Mouse (Mus musculus): ENCODE data around the gene Iqcf3. TPM values are rescaled to one million over a fixed set of nuclear protein-coding genes. Genes with fewer than 3 reads are reported as not detected.
A peak's percentile ranks its signal among the peaks of the same experiment; 100 is the strongest.

The Iqcf3 gene
- polyA plus RNA-seq, 1 experiment from 2014 or later: not detected

DNA sequence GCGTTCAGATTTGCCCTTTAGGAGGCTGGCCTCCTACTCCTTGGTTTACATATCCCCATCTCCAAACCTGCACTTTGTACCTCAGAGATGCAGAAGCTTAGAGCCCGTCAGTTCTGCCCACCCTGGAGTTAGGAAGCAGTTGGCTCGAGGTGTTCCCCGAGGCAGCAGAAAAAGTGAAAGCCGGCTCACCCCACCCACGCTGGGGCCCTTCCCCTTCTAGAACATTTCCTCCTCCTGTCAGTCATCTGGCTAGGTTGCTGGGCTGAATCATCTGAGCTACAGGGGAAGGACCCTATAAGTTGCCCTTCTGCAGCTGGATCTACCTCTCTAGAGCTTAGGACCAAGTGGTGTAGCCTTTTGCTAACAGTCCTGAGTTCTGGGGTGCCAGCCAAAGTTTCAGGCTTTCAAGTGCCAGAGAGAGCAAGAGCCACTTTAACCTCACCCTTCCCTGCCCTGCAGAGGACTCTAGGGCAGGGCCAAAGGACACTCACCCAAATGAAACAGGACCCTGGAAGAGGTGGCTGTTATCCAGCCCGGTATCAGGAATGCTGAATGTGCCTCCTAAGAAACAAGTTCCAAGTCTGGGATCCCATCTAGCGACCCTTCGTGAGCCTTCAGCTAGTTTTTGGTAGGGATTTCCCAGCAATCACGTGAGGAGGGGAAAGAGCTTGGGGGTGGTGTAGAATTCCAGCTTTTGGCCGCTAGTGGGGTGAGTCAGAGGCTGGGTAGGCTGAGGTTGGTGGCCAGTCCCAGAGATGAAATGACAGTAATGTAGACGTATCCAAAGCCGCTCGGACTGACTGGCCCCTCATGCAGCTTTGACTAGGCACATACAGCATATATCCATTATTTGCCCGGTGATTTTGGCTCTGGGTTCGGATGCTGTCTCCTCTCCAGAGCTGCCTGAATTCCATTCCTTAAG lies 85.2 kb downstream of the Iqcf3 start:
- H3K4me1 ChIP-seq: peaks cover 36% of the 10 kb centered on the region
- H3K27ac ChIP-seq: no peak overlapping the region
- H3K36me3 ChIP-seq (ENCODE audit: poor library complexity, severe bottlenecking): peaks cover 21% of the 10 kb centered on the region
- ATAC-seq: no peak; the same call in 1 of the 2 replicates
- peak overlapping the region; percentile 92 for H3K4me2 ChIP-seq
- no peaks in the 10 kb centered on the region for H3K9me3 ChIP-seq (replicated peaks)
- peak overlapping the region; percentile 31; the same call in 1 of the 2 replicates for H3K9ac ChIP-seq
- H3K27me3 ChIP-seq: no peaks in the 10 kb centered on the region
- 33% methylated on average over 16 of the region's 16 CpGs for WGBS
- H3K4me3 ChIP-seq: 0 out of 2 replicates have a peak overlapping the region, but pooled peaks have one; percentile 70

DNA sequence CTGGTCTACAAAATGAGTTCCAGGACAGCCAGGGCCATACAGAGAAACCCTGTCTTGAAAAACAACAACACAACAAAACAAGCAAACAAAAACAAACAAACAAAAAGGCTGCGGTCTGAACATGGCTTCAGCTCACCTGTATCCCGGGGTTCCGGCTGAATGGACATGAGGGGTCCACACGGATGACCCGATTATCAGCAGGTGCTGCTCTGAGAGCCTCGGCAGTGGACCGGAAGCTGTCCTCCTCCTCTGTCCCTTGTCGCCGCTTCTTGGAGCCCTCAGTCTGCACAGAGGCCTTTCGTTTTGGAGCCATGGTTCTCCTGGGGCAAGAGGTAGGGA lies 85.8 kb downstream of the Iqcf3 start, which contains the start of gene Rrp9:
Gene Rrp9, plus strand, starts transcription at position 301 of the 339 bp plus-strand sequence.
- WGBS: 88% methylated on average over 10 of the region's 10 CpGs

DNA sequence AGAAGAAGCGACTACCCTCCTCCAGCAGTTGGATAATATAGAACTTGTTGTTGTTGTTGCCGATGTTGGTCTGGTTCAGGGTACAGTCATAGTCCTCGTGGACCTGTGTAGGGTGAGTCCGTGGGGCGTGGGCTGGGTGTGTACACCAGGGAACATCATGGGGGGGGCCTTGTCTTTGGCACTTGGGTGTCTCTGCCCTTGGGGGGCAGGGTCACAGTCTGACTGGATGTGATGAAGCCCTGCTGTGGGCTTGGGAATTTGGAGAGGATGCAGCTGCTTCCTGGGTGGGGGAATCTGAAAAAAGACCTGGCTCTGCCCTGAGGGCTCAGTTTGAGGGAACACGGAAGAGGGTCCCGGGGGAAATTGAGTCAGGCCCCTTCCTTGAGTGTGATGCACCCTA lies 86.4 kb downstream of the Iqcf3 start:
- H3K4me2 ChIP-seq: no peak overlapping the region
- peaks cover 36% of the 10 kb centered on the region for H3K4me1 ChIP-seq
- peaks cover 8% of the 10 kb centered on the region; the same call in 1 of the 2 replicates for H3K36me3 ChIP-seq (ENCODE audit: poor library complexity, severe bottlenecking)
- WGBS: 61% methylated on average over 7 of the region's 7 CpGs
- no peak overlapping the region for H3K9ac ChIP-seq
- H3K9me3 ChIP-seq (replicated peaks): no peaks in the 10 kb centered on the region
- no peak overlapping the region for H3K4me3 ChIP-seq
- ATAC-seq: no peak
- H3K27me3 ChIP-seq: no peaks in the 10 kb centered on the region
- H3K27ac ChIP-seq: no peak overlapping the region

More for the DNA sequence above, 85.8 kb downstream of the Iqcf3 start, which contains the start of gene Rrp9:
- Histone ChIP-seq H3K4me1 (peaks cover 36% of the 10 kb centered on the region), H3K4me2 (peak within 1 kb of the TSS; percentile 92), H3K27me3 (no peaks in the 10 kb centered on the region), H3K36me3 (ENCODE audit: poor library complexity, severe bottlenecking) (peaks cover 14% of the 10 kb centered on the region), H3K27ac (no peak within 1 kb of the TSS), H3K9ac (peak within 1 kb of the TSS; percentile 31; the same call in 1 of the 2 replicates), H3K4me3 (0 out of 2 replicates have a peak within 1 kb of the TSS, but pooled peaks have one; percentile 70), H3K9me3 (replicated peaks) (no peaks in the 10 kb centered on the region)
- ATAC-seq: no peak

DNA sequence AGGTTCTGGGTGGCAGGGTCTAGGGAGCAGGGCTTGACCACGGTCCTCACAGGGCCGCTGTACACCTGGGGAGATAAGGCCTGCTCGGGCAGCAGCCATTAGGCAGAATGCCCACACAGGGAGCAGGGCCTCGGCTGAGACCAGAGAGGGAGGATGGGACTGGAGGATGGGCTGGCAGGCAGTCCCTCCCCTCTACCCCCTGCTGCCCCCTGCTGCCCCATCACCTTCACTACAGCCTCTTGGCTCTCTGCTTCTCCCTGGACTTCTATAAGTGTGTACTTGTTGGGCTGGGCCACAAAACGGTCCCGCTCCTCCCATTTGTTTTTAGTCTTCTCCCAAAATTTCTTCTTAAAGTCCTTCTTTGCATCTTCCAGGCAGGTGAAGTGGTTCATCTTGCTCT lies 87.0 kb downstream of the Iqcf3 start:
- no peaks in the 10 kb centered on the region for H3K27me3 ChIP-seq
- peaks cover 36% of the 10 kb centered on the region for H3K4me1 ChIP-seq
- 0 out of 2 replicates have a peak, but pooled peaks cover 3% of the 10 kb centered on the region for H3K36me3 ChIP-seq (ENCODE audit: poor library complexity, severe bottlenecking)
- H3K9me3 ChIP-seq (replicated peaks): no peaks in the 10 kb centered on the region
- no peak overlapping the region for H3K27ac ChIP-seq
- ATAC-seq: no peak; the same call in 1 of the 2 replicates
- H3K4me2 ChIP-seq: peak overlapping the region; percentile 22; the same call in 1 of the 2 replicates
- 0 out of 2 replicates have a peak overlapping the region, but pooled peaks have one; percentile 2 for H3K9ac ChIP-seq
- WGBS: 5% methylated on average over 6 of the region's 6 CpGs
- H3K4me3 ChIP-seq: no peak overlapping the region

DNA sequence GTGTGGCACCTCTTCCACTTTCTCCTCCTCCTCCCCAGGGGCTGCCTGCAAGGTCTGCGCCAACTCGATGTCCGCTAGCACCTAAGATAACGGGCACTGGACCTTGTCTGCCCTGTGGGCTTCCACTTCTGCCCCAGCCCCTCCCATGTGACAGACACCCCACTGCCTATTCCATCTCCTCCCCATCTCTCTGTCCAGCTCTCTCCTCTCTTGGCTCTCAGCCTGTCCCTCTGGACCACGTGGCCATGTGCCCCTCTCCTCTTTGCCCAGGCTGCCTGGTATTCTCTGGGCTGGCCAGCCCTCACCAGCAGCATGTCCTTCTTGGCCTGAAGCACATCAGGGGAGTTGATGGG lies 87.7 kb downstream of the Iqcf3 start:
- H3K9ac ChIP-seq: no peak overlapping the region; the same call in 1 of the 2 replicates
- no peak for ATAC-seq
- no peaks in the 10 kb centered on the region for H3K9me3 ChIP-seq (replicated peaks)

DNA sequence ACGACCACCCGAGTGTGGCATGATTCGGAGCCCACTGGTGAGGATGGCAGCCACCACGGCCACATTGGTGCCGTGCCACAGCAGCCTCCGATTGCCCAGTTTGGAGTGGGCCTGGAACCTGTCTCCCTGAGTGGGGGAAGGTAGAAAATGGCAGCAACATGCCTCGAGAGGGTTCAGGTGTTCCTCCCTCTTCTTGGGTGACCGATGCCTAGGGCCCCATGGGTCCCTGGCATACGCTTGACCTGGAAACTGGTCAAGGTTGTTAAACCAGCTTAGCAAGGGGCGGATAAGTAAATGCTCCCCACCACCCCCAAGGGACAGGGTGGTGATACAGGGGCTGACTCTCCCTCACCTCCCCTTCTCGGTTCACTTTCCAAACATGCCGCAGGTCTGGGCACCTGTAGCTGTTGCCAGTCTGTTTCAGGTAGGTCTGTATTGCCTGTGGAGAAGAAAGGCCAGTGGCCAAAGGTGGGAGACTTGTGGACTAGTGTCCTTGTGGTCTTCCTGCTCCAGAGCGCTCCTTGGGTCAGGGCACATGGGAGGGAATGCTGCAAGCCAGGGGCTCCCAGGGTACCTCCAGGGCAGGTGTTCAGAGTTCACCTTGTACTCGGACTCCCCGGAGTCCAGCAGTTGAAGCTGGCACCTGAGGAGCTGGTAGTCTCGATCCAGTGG lies 88.2 kb downstream of the Iqcf3 start:
- H3K9me3 ChIP-seq (replicated peaks): no peaks in the 10 kb centered on the region
- no peaks in the 10 kb centered on the region for H3K27me3 ChIP-seq
- H3K9ac ChIP-seq: no peak overlapping the region
- ATAC-seq: no peak
- H3K36me3 ChIP-seq (ENCODE audit: poor library complexity, severe bottlenecking): no peaks in the 10 kb centered on the region
- peaks cover 31% of the 10 kb centered on the region for H3K4me1 ChIP-seq
- no peak overlapping the region for H3K4me3 ChIP-seq
- 90% methylated on average over 16 of the region's 16 CpGs for WGBS
- H3K27ac ChIP-seq: no peak overlapping the region
- no peak overlapping the region for H3K4me2 ChIP-seq

More for the DNA sequence above, 87.7 kb downstream of the Iqcf3 start:
- Histone ChIP-seq H3K27me3 (no peaks in the 10 kb centered on the region), H3K4me1 (peaks cover 36% of the 10 kb centered on the region), H3K36me3 (ENCODE audit: poor library complexity, severe bottlenecking) (no peaks in the 10 kb centered on the region), H3K27ac (no peak overlapping the region), H3K4me3 (no peak overlapping the region), H3K4me2 (no peak overlapping the region)
- 79% methylated on average over 5 of the region's 5 CpGs for whole genome bisulfite sequencing

DNA sequence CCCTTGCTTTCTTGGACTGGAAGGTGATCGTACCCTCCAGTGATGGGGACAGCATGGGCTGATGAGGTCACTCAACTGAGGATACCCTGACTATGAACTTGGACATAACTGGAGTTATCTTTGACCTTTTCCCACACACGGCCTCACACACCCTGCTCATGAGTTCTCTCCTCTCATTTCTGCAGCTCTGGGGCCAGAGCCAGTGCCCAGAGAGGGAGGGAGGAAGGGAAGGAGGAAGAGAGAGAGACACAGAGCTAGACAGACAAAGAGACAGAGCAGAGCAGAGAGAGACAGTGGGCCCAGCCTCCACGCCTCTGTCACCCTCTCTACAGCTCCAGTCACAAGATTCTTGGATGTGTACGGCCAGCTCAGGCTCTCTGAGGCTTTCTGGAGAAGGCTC lies 89.1 kb downstream of the Iqcf3 start:
- H3K9ac ChIP-seq: no peak overlapping the region
- H3K4me3 ChIP-seq: no peak overlapping the region
- no peaks in the 10 kb centered on the region for H3K36me3 ChIP-seq (ENCODE audit: poor library complexity, severe bottlenecking)
- H3K27me3 ChIP-seq: no peaks in the 10 kb centered on the region
- no peak overlapping the region for H3K27ac ChIP-seq
- no peak for ATAC-seq
- no peak overlapping the region for H3K4me2 ChIP-seq
- peaks cover 22% of the 10 kb centered on the region for H3K4me1 ChIP-seq
- no peaks in the 10 kb centered on the region for H3K9me3 ChIP-seq (replicated peaks)
- WGBS: 68% methylated on average over 4 of the region's 4 CpGs

DNA sequence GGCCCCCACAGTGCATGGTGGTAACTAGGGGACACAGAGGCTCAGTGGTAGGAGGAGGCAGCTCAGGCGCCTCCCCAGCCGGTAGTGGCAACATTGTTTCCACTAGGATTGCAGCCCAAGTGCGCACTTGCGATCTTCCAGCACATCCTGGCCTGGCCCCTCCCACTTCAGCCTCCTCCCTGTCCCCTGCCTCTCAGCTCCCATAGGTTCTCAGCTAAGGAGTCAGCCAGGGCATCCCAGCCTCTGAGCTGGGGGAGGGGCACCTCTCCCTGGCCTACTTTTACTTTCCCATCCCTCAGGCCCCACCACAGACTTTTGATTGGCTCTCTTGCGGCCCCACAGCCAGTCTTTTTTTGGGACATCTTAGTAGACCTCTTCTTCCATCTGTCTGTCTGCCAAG lies 89.5 kb downstream of the Iqcf3 start:
- no peaks in the 10 kb centered on the region for H3K27me3 ChIP-seq
- no peak overlapping the region for H3K27ac ChIP-seq
- no peak overlapping the region for H3K4me2 ChIP-seq
- no peaks in the 10 kb centered on the region for H3K9me3 ChIP-seq (replicated peaks)
- peaks cover 22% of the 10 kb centered on the region for H3K4me1 ChIP-seq
- H3K36me3 ChIP-seq (ENCODE audit: poor library complexity, severe bottlenecking): no peaks in the 10 kb centered on the region
- H3K9ac ChIP-seq: no peak overlapping the region
- H3K4me3 ChIP-seq: no peak overlapping the region
- 17% methylated on average over 5 of the region's 5 CpGs for WGBS
- no peak for ATAC-seq

DNA sequence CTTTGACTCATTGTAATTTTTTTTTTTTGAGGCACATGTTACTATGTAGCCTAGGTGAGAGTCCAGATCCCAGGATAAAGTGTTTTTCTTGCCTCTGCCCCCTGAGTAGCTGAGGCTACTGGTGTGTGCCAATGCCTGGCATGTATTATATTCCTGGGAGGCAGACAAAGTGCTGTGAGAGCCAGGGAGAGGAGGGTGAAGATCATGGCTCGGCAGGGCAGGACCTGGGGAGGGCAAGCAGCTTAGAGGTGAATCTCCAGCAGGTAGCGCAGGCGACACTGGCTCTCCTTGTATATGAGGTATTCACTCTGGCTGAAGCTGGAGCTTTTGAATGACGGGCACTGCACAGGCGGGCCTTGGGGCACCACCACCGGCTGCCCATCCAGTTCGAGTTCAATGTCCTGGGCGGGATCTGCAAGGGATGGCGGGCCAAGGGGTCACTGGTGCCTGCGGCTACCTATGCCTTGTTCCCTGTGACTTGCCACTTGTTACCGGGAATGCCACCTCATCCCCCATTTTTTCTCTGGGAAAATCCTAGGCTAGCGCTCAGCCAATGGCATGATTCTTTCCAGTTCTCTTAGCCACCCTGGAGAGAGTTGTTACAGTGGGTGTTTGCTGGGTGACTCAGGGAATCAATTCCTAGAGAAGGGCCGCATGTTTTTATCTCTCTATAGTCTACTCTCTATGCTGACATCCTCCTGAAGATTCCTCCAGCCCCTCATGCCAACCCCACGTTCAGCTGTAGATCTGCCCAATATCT lies 90.3 kb downstream of the Iqcf3 start:
- H3K4me1 ChIP-seq: peaks cover 20% of the 10 kb centered on the region
- no peak overlapping the region for H3K4me3 ChIP-seq
- no peak overlapping the region for H3K4me2 ChIP-seq
- no peak for ATAC-seq
- H3K9me3 ChIP-seq (replicated peaks): no peaks in the 10 kb centered on the region
- no peaks in the 10 kb centered on the region for H3K27me3 ChIP-seq
- H3K27ac ChIP-seq: no peak overlapping the region
- H3K36me3 ChIP-seq (ENCODE audit: poor library complexity, severe bottlenecking): no peaks in the 10 kb centered on the region
- no peak overlapping the region for H3K9ac ChIP-seq
- WGBS: 62% methylated on average over 14 of the region's 14 CpGs

DNA sequence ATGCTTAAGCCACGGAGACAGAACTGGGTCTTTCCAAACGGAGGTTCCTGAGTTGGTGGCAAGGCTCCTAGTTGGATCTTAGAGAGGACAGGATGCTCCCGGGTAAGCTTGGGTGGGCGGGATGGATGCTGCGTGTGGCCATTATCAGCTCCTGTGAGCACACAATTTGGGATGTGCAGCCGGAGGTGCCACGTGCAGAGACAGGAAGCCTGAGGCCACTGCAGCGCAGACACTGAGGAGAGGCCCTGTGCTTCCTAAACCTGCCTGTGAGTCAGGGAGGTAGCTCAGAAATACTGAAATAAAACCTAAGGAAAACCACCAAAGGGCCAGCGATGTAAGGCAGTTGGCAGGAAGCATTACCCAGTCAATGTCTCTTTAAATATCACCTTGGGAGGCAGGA lies 91.7 kb downstream of the Iqcf3 start:
- H3K36me3 ChIP-seq (ENCODE audit: poor library complexity, severe bottlenecking): no peaks in the 10 kb centered on the region
- no peak overlapping the region for H3K9ac ChIP-seq
- no peak overlapping the region for H3K27ac ChIP-seq
- H3K4me3 ChIP-seq: no peak overlapping the region
- H3K27me3 ChIP-seq: no peaks in the 10 kb centered on the region
- no peak overlapping the region for H3K4me2 ChIP-seq
- peaks cover 28% of the 10 kb centered on the region for H3K4me1 ChIP-seq
- no peaks in the 10 kb centered on the region for H3K9me3 ChIP-seq (replicated peaks)
- ATAC-seq: no peak
- WGBS: 72% methylated on average over 9 of the region's 9 CpGs

DNA sequence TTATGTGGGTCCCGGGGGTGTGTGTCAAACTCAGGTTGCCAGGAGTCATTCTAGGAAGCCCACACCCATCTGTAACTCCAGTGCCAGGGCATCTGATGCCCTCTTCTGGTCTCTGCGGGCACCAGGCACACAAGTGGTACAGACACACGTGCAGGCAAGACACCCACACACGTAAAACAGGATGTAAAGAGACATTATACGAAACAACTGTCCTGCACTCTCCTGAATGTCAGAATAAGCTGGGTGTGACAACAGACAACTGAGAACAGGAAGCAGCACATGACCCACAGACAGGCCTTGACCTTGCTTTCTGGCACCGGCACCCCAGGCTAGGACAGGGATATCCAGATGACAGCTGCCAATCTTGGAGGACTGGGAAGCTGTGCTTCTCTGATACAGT lies 92.1 kb downstream of the Iqcf3 start:
- H3K27ac ChIP-seq: no peak overlapping the region
- peaks cover 3% of the 10 kb centered on the region; the same call in 1 of the 2 replicates for H3K36me3 ChIP-seq (ENCODE audit: poor library complexity, severe bottlenecking)
- no peaks in the 10 kb centered on the region for H3K9me3 ChIP-seq (replicated peaks)
- no peak overlapping the region for H3K9ac ChIP-seq
- no peak overlapping the region for H3K4me3 ChIP-seq
- no peak overlapping the region for H3K4me2 ChIP-seq
- no peaks in the 10 kb centered on the region for H3K27me3 ChIP-seq
- 80% methylated on average over 6 of the region's 6 CpGs for WGBS
- ATAC-seq: no peak
- peaks cover 28% of the 10 kb centered on the region for H3K4me1 ChIP-seq
